Mouse (Mus musculus) testis, adult 2 months (tissue): ENCODE data around the gene Pacs1. TPM values are rescaled to one million over a fixed set of nuclear protein-coding genes. Genes with fewer than 3 reads are reported as not detected.

Experiments used
- H3K27ac ChIP-seq: fragments of 200-500 bp; 2 replicates; pipeline ENCODE4 v1.5.1; 2012; ENCODE audit warnings: low read depth, low read length; ENCODE audit not compliant: control insufficient read depth, insufficient read depth
- H3K27me3 ChIP-seq: fragments of 200-500 bp; 2 replicates; pipeline ENCODE4 v1.6.1; 2012; ENCODE audit warnings: mild to moderate bottlenecking, low read length, moderate library complexity; ENCODE audit not compliant: control insufficient read depth, insufficient read depth
- H3K36me3 ChIP-seq: fragments of 200-500 bp; 2 replicates; pipeline ENCODE4 v1.6.1; 2012; ENCODE audit warnings: mild to moderate bottlenecking, low read length; ENCODE audit not compliant: control insufficient read depth, insufficient read depth
- H3K4me1 ChIP-seq: fragments of 200-500 bp; 2 replicates; pipeline ENCODE4 v1.6.1; 2012; ENCODE audit warnings: low read length; ENCODE audit not compliant: control insufficient read depth, insufficient read depth
- H3K4me3 ChIP-seq: fragments of 200-500 bp; 2 replicates; pipeline ENCODE4 v1.5.1; 2012; ENCODE audit warnings: low read depth, mild to moderate bottlenecking, low read length, moderate library complexity, mixed read lengths; ENCODE audit not compliant: control insufficient read depth
- CTCF ChIP-seq: fragments of 200-500 bp; IDR thresholded peaks from 2 replicates; pipeline ENCODE4 v1.5.1; 2012; ENCODE audit warnings: low read depth, mild to moderate bottlenecking, inconsistent platforms, low read length, moderate library complexity; ENCODE audit not compliant: control insufficient read depth, insufficient read depth, insufficient replicate concordance
- POLR2A ChIP-seq: fragments of 200-500 bp; IDR thresholded peaks from 2 replicates; pipeline ENCODE4 v1.6.1; 2012; ENCODE audit warnings: low read depth, mild to moderate bottlenecking, inconsistent platforms, low read length, moderate library complexity; ENCODE audit not compliant: control insufficient read depth
- polyA plus RNA-seq: library from polyadenylated mRNA; depleted of rRNA; stranded (reverse); fragments of >200 nt; gene quantifications from 2 replicates; pipeline ENCODE4 v1.2.3, GENCODE M21; 2012

Pacs1 gene
- polyA plus RNA-seq, 1 experiment, result 169 TPM

DNA sequence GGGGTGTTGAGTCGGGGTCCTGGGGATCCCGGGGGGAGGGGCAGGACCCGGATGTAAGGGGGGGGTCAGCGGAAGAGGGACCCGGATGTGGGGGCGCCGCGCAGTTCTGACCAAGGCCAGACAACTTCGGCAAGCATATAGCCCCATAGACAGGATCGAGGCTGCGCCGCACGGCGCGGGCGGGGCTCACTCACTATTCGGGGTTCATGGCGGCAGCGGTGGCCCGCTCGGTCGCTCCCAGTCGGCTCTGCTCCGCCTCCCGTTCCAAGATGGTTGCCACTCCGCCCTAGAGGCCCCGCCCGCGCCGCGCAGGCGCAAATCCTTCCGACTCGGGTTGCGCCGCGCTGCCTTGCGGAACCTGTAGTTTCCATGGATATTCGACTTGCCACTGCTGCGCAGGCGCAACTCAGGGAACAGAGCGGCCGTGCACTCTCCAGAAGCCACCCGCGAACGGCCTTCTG, 166.2 kb downstream of the Pacs1 start, which contains the start of gene Rab1b:
Rab1b (minus strand) TSS at position 342 of the 461 bp plus-strand sequence.
- peak within 1 kb of the TSS; percentile 93 for H3K27ac ChIP-seq
- H3K27me3 ChIP-seq, result no peaks in the 10 kb centered on the region
- H3K4me1 ChIP-seq, result peaks cover 16% of the 10 kb centered on the region
- no peak for TF ChIP-seq CTCF
- TF ChIP-seq POLR2A, result peak; percentile 63
- H3K4me3 ChIP-seq, result peak within 1 kb of the TSS; percentile 86
- H3K36me3 ChIP-seq, result peaks cover 6% of the 10 kb centered on the region

- Histone ChIP-seq H3K4me3 (peak overlapping the region; percentile 86), H3K36me3 (peaks cover 5% of the 10 kb centered on the region), H3K27ac (peak overlapping the region; percentile 75), H3K27me3 (no peaks in the 10 kb centered on the region), H3K4me1 (peaks cover 16% of the 10 kb centered on the region)
- TF ChIP-seq CTCF (no peak), POLR2A (no peak)
These were observed 166.8 kb downstream of the Pacs1 start for GRCm38 (mm10) chr19:5106074-5106473.

- Histone ChIP-seq H3K27me3 (no peaks in the 10 kb centered on the region), H3K4me3 (peak within 1 kb of the TSS; percentile 78), H3K36me3 (no peaks in the 10 kb centered on the region; the same call in none of the 2 replicates), H3K4me1 (peaks cover 16% of the 10 kb centered on the region), H3K27ac (no peak within 1 kb of the TSS)
- no peak for TF ChIP-seq POLR2A
These were observed 174.4 kb downstream of the Pacs1 start, which contains the start of gene Cnih2 for GRCm38 (mm10) chr19:5098363-5099143. Gene Cnih2 (minus strand): TSS chr19:5098521.

- TF ChIP-seq CTCF (no peak), POLR2A (no peak)
- Histone ChIP-seq H3K4me1 (peaks cover 22% of the 10 kb centered on the region), H3K4me3 (peak overlapping the region; percentile 78), H3K27ac (no peak overlapping the region), H3K36me3 (no peaks in the 10 kb centered on the region), H3K27me3 (no peaks in the 10 kb centered on the region)
These were observed 175.2 kb downstream of the Pacs1 start for GRCm38 (mm10) chr19:5097521-5098362.

DNA sequence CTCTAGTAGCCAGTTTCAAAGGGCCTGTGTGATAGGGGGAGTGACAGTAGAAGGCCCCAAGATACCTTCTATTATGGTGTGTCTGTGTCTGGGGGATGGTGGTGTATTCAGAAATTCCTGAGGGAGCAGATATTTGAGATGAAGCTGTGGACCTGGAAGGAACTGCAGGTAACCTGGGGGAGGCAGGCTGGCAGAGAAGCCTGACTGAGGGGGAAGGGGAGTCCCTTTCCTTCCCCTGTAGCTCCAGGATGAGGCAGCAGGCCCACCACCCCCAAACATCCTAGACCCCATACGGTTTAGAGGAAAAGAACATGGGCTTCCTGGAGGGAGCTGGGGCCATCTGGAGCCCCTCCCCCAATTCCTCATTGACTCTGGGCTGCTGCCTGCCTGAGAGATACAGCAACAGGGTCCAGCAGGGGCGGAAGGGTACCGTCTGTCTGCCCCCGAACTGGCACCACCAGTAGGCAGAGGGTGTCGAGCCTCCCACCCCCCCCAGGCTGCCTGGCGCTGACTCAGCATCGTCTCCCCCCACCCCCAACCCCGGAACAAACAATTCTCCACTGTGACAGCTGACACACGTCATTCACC, 176.9 kb downstream of the Pacs1 start:
- Histone ChIP-seq H3K4me3 (peak overlapping the region; percentile 82), H3K27me3 (no peaks in the 10 kb centered on the region), H3K36me3 (no peaks in the 10 kb centered on the region), H3K27ac (no peak overlapping the region), H3K4me1 (peaks cover 22% of the 10 kb centered on the region)
- TF ChIP-seq POLR2A (no peak), CTCF (no peak)

DNA sequence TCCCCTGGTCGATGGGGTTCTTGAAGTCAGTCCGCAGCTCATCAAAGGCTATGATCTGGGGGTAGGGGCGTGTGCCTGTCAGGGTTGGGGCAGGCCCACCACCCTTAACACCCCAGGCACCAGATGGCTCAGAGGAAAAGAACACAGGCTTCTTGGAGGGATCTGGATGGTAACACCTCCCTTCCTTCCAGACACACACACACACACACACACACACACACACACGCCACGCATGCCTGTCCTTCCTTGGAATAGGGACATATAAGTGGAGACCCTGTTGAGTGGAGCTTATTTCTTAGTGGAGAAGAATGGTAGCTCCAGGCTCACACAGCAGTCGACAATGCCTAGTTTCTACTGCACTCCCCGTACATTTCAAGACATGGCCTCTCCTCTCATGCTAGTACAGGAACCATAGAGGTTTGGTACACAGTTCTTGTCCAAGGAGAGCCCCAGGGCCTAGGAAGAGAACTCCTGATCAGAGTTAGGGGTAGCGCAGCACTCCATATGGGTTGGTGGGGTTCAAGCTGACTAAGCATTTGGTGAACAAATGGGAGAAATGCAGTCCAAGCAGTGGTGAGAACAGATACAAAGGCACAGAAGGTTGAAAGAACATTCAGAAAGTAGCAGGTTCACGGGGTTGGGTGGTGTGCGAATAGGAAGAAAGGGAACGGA, 178.0 kb downstream of the Pacs1 start:
- H3K36me3 ChIP-seq, result no peaks in the 10 kb centered on the region
- TF ChIP-seq POLR2A (no peak), CTCF (no peak)
- H3K27me3 ChIP-seq, result no peaks in the 10 kb centered on the region
- peaks cover 22% of the 10 kb centered on the region for H3K4me1 ChIP-seq
- peak overlapping the region; percentile 82 for H3K4me3 ChIP-seq
- H3K27ac ChIP-seq, result peak overlapping the region; percentile 16; the same call in 1 of the 2 replicates
